Mouse (Mus musculus) splenic B cell, adult 2 months (primary cell): ENCODE measurements around the gene Scrn3.

ENCODE experiments used
- DNase-seq: peaks from one replicate; pipeline ENCODE4 v3.0.0-alpha.2; 2011; ENCODE audit warnings: low read depth, low spot score
- H3K27me3 ChIP-seq: 2 replicates; pipeline ENCODE4 v1.6.1; 2012; ENCODE audit warnings: mild to moderate bottlenecking, low read length, moderate library complexity, mixed read lengths; ENCODE audit not compliant: control insufficient read depth, poor library complexity, insufficient read depth, severe bottlenecking
- H3K36me3 ChIP-seq: 2 replicates; pipeline ENCODE4 v1.6.1; 2012; ENCODE audit warnings: mild to moderate bottlenecking, low read length, moderate library complexity, mixed read lengths; ENCODE audit not compliant: control insufficient read depth, poor library complexity, insufficient read depth, severe bottlenecking

The Scrn3 gene

DNA sequence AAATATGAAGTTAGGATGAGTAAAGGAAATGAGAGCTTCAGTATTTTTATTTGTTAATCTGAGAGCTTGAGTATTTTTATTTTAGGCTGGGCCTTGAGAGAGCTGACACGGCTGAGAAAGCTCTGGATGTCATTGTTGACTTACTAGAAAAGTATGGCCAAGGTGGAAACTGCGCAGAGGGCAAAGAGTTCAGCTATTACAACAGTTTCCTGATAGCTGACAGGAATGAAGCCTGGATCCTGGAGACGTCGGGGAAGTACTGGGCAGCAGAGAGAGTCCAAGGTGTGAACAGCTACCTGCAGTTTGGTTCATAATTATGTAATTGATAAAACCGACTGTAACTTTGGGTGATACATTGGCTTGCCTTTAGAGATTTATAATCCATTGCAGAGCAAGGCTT is 6.8 kb downstream of the Scrn3 start:
- 0 out of 2 replicates have a peak, but pooled peaks cover 1% of the 10 kb centered on the region for H3K36me3 ChIP-seq
- no peak for DNase-seq
- H3K27me3 ChIP-seq, result no peaks in the 10 kb centered on the region

DNA sequence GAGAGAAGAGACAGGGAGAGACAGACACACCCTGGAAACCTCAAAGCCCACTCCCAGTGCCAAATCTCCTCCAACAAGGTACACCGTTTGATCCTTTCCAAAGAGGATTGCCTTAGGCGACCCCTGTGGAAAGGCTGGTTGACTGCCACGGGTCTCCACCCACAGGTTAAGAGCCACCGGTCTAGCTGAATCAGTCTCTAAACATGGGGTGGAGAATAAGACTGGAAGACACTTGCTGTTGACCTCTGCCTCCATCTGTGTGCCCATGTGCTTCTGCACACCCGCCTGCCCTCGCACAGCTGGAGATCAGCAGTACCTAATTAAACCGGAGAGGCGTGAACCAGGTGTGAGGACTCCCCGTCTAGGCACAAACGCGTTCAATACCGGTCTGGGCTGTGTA is 10.6 kb downstream of the Scrn3 start:
- DNase-seq, result no peak
- no peaks in the 10 kb centered on the region for H3K27me3 ChIP-seq
- no peaks in the 10 kb centered on the region for H3K36me3 ChIP-seq

DNA sequence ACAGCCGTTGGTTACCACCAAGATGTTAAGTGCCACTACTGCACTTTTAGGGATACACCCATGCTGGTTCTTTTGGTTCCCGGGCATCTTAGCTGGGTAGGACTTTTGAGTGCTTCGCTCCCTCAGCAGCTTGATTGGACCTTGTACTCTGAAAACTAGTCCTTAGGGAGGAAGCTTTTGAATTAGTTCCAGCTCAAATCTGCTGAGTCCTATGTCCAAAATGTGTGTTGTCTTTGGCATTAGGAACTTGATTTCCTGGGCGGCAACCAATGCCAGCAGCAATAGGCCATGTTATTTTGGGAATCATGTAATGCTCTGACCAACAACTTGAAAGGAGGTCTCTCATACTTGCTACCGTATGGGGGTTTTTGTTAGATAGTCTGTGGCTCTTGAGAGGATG is 13.5 kb downstream of the Scrn3 start:
- no peaks in the 10 kb centered on the region for H3K36me3 ChIP-seq
- no peaks in the 10 kb centered on the region for H3K27me3 ChIP-seq
- no peak for DNase-seq

DNA sequence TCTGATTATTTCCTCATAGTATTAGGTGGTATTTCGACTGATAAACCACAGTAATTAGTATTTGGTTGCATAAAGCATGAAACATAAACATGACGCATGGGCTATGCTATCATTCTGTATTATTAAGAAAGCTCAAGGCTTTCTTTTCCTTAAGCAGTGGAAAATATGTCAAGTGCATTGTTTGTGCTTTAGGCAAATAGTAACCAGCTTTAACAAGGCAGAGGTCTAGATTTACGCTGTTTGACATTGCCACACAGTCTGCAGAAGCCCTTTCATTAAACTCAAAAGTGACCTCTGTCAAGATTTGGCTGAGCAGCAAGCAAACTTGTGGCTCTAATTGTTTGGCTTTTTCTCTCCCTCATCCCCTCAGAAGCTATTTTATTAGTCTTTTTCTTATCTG is 23.5 kb downstream of the Scrn3 start:
- no peak for DNase-seq
- Histone ChIP-seq H3K27me3 (no peaks in the 10 kb centered on the region), H3K36me3 (no peaks in the 10 kb centered on the region)

DNA sequence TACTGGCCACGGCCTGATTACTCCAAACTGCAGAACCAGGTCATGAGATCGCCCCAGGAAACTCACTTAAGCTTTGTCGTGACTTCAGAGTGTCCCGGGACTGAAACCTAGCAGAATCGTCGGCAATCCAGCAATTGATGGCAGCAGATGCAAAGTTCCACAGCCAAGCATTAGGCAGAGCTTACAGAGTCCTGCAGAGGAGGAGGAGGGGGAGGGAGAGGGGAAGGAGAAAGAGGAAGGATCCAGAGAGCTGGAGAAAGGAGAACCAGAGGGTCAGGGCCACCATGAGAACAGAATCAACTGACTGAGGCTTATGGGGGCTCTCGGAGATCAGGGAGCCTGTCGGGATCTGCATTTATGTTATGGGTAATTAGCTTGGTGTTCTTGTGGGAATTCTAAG is 26.0 kb downstream of the Scrn3 start:
- DNase-seq, result no peak
- Histone ChIP-seq H3K27me3 (no peaks in the 10 kb centered on the region), H3K36me3 (no peaks in the 10 kb centered on the region)

DNA sequence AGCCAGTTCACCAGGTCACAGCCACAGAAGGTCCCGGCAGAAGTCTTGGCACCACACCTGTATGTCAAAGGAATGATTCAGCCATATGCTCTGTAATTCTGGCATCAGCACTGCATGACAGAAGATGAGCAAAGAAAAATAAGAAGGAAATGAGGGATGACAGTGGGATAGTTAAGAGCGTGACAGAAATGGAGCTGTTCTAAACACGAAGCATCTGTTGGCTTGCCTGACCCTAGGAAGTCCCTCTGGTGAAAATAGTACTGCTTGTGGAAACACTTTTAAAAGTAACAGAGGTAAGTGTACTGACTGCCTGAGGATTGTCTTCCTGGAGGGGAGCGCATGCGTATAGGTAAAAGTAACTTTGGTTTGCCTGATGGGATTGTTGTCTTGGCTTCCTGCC is 31.3 kb downstream of the Scrn3 start:
- DNase-seq, result no peak
- Histone ChIP-seq H3K27me3 (no peaks in the 10 kb centered on the region), H3K36me3 (peaks cover 2% of the 10 kb centered on the region; the same call in 1 of the 2 replicates)

DNA sequence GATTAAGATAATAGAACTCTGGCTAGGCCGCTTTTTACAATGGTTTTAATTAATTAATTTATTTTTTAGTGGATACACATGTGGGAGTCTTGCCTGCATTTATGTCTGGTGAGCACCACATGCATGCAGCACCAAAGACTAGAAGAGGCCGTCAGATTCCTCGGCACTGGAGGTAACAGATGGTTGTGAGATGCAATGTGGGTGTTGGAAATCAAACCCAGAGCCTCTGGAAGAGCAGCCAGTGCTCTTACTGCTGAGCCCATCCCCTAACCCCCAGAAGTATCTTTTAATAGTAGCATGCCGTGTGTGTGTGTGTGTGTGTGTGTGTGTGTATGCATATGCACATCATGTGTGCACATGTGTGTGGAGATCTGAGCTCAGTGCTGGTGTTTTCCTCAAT is 32.8 kb downstream of the Scrn3 start:
- DNase-seq, result no peak
- Histone ChIP-seq H3K36me3 (peaks cover 2% of the 10 kb centered on the region; the same call in 1 of the 2 replicates), H3K27me3 (no peaks in the 10 kb centered on the region)

- peaks cover 3% of the 10 kb centered on the region; the same call in 1 of the 2 replicates for H3K36me3 ChIP-seq
- no peaks in the 10 kb centered on the region for H3K27me3 ChIP-seq
- DNase-seq, result no peak
Measured at GRCm38 (mm10) chr2:73346345-73347086, 34.1 kb downstream of the Scrn3 start.

DNA sequence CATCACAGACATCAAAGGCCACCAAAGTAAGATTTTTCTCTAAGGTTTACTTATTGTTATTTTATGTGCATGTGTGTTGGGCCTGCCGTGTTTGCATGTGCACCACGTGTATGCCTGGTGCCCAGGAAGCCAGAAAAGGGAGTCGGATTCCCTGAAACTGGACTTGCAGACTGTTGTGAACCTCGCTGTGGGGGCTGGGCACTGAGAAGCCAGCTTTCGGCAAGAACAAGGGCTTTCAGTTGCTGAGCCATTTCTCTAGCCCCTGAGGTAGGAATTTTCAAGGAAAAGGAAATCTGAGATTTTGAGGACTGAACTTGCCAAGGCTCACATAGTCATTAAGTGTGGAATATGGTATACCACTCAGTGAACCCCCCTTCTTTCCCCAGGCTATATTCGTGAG is 34.7 kb downstream of the Scrn3 start:
- Histone ChIP-seq H3K36me3 (peaks cover 3% of the 10 kb centered on the region; the same call in 1 of the 2 replicates), H3K27me3 (no peaks in the 10 kb centered on the region)
- no peak for DNase-seq

- H3K36me3 ChIP-seq, result peaks cover 3% of the 10 kb centered on the region; the same call in 1 of the 2 replicates
- H3K27me3 ChIP-seq, result no peaks in the 10 kb centered on the region
- DNase-seq, result no peak
Measured at GRCm38 (mm10) chr2:73347766-73348165, 35.4 kb downstream of the Scrn3 start.

DNA sequence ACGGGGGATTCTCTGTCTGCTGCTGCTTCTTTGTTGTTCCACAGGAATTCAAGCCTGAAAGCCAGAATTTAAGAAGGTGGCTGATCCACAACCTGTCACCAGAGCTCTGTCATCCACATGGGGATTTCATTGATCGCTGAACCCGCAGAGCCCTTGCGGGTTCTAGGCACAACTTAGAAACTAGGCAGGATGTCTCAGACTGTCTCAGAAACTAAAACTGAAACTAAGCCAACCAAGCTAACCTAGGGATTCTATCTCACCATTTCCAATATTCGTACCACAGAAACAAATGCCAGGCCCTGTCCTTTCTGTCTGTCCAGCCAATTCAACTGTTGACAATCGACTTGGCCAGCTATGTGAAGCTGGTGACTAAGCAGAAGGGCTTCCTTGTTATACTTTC is 35.8 kb downstream of the Scrn3 start:
- Histone ChIP-seq H3K27me3 (no peaks in the 10 kb centered on the region), H3K36me3 (peaks cover 3% of the 10 kb centered on the region; the same call in 1 of the 2 replicates)
- no peak for DNase-seq

DNA sequence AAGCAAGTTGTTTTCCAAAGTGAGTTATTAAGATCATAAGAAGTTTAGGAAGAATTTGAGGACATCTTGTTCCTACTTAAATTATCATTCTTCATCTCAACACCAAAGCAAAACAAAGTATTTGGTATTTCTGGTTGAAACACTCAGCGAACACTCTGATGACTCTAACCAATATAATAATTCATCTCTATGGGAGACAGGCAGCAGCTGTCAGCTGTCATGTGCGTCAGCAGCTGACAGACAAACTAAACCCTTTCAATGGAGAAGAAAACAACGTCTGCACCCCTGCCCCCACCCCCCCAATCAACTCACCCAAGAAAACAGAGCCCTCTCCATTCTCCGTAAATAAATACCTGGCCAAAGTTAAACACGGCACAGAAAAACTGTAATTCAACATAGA is 39.1 kb downstream of the Scrn3 start:
- no peak for DNase-seq
- Histone ChIP-seq H3K27me3 (no peaks in the 10 kb centered on the region), H3K36me3 (peaks cover 6% of the 10 kb centered on the region)

DNA sequence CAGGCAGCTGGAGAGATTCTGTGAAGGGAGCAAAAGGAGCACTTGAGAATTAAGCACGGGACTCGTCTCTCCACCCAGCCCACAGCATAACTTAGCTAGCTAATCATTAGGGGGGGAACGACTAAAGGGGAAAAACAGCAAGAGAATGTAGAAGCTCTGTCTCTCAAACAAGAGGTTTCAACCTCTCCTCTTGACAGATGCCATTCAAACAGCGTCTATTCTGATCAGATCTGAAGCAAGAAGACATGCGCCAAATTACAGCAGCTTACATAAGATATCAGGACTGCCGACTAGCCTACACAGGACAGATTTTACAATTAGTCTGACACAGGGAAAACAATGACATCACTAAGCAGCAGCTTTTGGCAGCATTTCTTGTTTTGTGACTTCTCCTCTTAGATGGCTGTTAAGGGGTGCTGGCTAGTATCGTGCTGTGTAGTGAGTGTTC is 39.5 kb downstream of the Scrn3 start:
- no peak for DNase-seq
- H3K36me3 ChIP-seq, result peaks cover 9% of the 10 kb centered on the region
- H3K27me3 ChIP-seq, result no peaks in the 10 kb centered on the region

GRCm38 (mm10) chr2:73357004-73357403 is 44.6 kb downstream of the Scrn3 start:
- H3K27me3 ChIP-seq, result no peaks in the 10 kb centered on the region
- DNase-seq, result no peak

GRCm38 (mm10) chr2:73359941-73360340 is 47.5 kb downstream of the Scrn3 start:
- no peaks in the 10 kb centered on the region for H3K27me3 ChIP-seq
- H3K36me3 ChIP-seq, result peaks cover 7% of the 10 kb centered on the region; the same call in 1 of the 2 replicates
- no peak for DNase-seq

More at GRCm38 (mm10) chr2:73357004-73357403, 44.6 kb downstream of the Scrn3 start:
- peaks cover 9% of the 10 kb centered on the region for H3K36me3 ChIP-seq

GRCm38 (mm10) chr2:73360536-73360935 is 48.1 kb downstream of the Scrn3 start:
- no peak for DNase-seq
- Histone ChIP-seq H3K36me3 (peaks cover 7% of the 10 kb centered on the region; the same call in 1 of the 2 replicates), H3K27me3 (no peaks in the 10 kb centered on the region)
